Mouse (Mus musculus) right cerebral cortex, adult 18-20 months (tissue): Measurements from ENCODE around the gene Mlf2.

ENCODE experiments used
- DNase-seq: peaks from one replicate; pipeline ENCODE4 v3.0.0; 2022; ENCODE audit warnings: mixed read lengths

Mlf2 gene

GRCm38 (mm10) chr6:124937493-124937892, 6.3 kb downstream of the Mlf2 start:
- DNase-seq, result no peak

- DNase-seq, result no peak
Measured at GRCm38 (mm10) chr6:124938554-124938953, 7.4 kb downstream of the Mlf2 start.

GRCm38 (mm10) chr6:124941679-124942078, 10.5 kb downstream of the Mlf2 start:
- DNase-seq, result no peak

GRCm38 (mm10) chr6:124943526-124943925, 12.3 kb downstream of the Mlf2 start:
- no peak for DNase-seq

- DNase-seq, result no peak
Measured at GRCm38 (mm10) chr6:124953991-124954715, 23.0 kb downstream of the Mlf2 start.

- no peak for DNase-seq
Measured at GRCm38 (mm10) chr6:124955212-124955611, 24.0 kb downstream of the Mlf2 start.

- DNase-seq, result no peak
Measured at GRCm38 (mm10) chr6:124958127-124958526, 26.9 kb downstream of the Mlf2 start.

- DNase-seq, result no peak
Measured at GRCm38 (mm10) chr6:124959960-124960359, 28.8 kb downstream of the Mlf2 start.

GRCm38 (mm10) chr6:124961021-124961420, 29.8 kb downstream of the Mlf2 start:
- no peak for DNase-seq

GRCm38 (mm10) chr6:124964638-124965037, 33.5 kb downstream of the Mlf2 start:
- no peak for DNase-seq

- DNase-seq, result peak; percentile 97
Measured at GRCm38 (mm10) chr6:124965088-124965719, 34.0 kb downstream of the Mlf2 start, which contains the start of gene Cops7a. Gene Cops7a, minus strand, starts transcription at chr6:124965538.

GRCm38 (mm10) chr6:124965747-124966146, 34.6 kb downstream of the Mlf2 start:
- DNase-seq, result no peak

GRCm38 (mm10) chr6:124966466-124967118, 35.4 kb downstream of the Mlf2 start:
- no peak for DNase-seq

- DNase-seq, result peak; percentile 29
Measured at GRCm38 (mm10) chr6:124967766-124968165, 36.6 kb downstream of the Mlf2 start.
